Mouse (Mus musculus) stomach, postnatal 0 days (tissue): ENCODE measurements around the gene Mturn. TPM values are rescaled to one million over a fixed set of nuclear protein-coding genes. Genes with fewer than 3 reads are reported as not detected.

Source experiments
- ATAC-seq: fragments of 200-750 bp; cut with Nextera tagmentation; 2 replicates; pipeline ENCODE4 v1.8.0; 2017; ENCODE audit not compliant: low FRiP score, low TSS enrichment
- DNase-seq: peaks from one replicate; pipeline ENCODE4 v3.0.0-alpha.2; 2016; ENCODE audit warnings: low spot score
- H3K27ac ChIP-seq: fragments of 300-500 bp; sonication (generic); replicated peaks from 2 replicates; pipeline ENCODE4 v1.5.1; 2014; ENCODE audit warnings: mild to moderate bottlenecking, control low read depth
- H3K27me3 ChIP-seq: fragments of 300-500 bp; sonication (generic); 2 replicates; pipeline ENCODE4 v1.6.1; 2014; ENCODE audit warnings: low read length; ENCODE audit not compliant: control insufficient read depth, insufficient read depth
- H3K36me3 ChIP-seq: fragments of 300-500 bp; sonication (generic); 2 replicates; pipeline ENCODE4 v1.6.1; 2014; ENCODE audit warnings: low read length, mixed read lengths; ENCODE audit not compliant: control insufficient read depth, insufficient read depth
- H3K4me1 ChIP-seq: fragments of 300-500 bp; sonication (generic); replicated peaks from 2 replicates; pipeline ENCODE4 v1.6.1; 2014; ENCODE audit warnings: antibody characterized with exemption; ENCODE audit not compliant: control insufficient read depth, insufficient read depth
- H3K4me2 ChIP-seq: fragments of 300-500 bp; sonication (generic); replicated peaks from 2 replicates; pipeline ENCODE4 v1.6.1; 2014; ENCODE audit warnings: low read depth, mild to moderate bottlenecking, control low read depth, moderate library complexity
- H3K4me3 ChIP-seq: fragments of 300-500 bp; sonication (generic); 2 replicates; pipeline ENCODE4 v1.5.1; 2014; ENCODE audit warnings: low read depth, low read length, control low read depth
- H3K9ac ChIP-seq: fragments of 300-500 bp; sonication (generic); 2 replicates; pipeline ENCODE4 v1.6.1; 2014; ENCODE audit warnings: mild to moderate bottlenecking, low read length, control low read depth, mixed read lengths
- H3K9me3 ChIP-seq: fragments of 300-500 bp; sonication (generic); 2 replicates; pipeline ENCODE4 v1.6.1; 2016; ENCODE audit warnings: low read length; ENCODE audit not compliant: control insufficient read depth
- CTCF ChIP-seq: IDR thresholded peaks from 2 replicates; pipeline ENCODE4 v1.5.1; 2016; ENCODE audit warnings: antibody characterized with exemption, low read depth, mild to moderate bottlenecking, moderate library complexity
- EP300 ChIP-seq: optimal IDR thresholded peaks from 2 replicates; pipeline ENCODE3; 2016; ENCODE audit warnings: antibody characterized with exemption
- WGBS: fragments of 180-500 bp; shearing (Covaris S2); extraction: QIAGEN DNeasy Blood & Tissue Kit; methylation state at CpG from one replicate; pipeline ENCODE4 v1.1.7; 2014; 5-methylcytosine and 5-hydroxymethylcytosine counted together
- polyA plus RNA-seq: library from polyadenylated mRNA; unstranded; fragments of >200 nt; fragmentation: Nextera tagmentation; extraction: Ambion mirVana; gene quantifications from 2 replicates; pipeline ENCODE4 v1.2.1, GENCODE M21; 2015

Gene Mturn
- polyA plus RNA-seq, 1 experiment from 2014 or later, result 3.3 TPM

DNA sequence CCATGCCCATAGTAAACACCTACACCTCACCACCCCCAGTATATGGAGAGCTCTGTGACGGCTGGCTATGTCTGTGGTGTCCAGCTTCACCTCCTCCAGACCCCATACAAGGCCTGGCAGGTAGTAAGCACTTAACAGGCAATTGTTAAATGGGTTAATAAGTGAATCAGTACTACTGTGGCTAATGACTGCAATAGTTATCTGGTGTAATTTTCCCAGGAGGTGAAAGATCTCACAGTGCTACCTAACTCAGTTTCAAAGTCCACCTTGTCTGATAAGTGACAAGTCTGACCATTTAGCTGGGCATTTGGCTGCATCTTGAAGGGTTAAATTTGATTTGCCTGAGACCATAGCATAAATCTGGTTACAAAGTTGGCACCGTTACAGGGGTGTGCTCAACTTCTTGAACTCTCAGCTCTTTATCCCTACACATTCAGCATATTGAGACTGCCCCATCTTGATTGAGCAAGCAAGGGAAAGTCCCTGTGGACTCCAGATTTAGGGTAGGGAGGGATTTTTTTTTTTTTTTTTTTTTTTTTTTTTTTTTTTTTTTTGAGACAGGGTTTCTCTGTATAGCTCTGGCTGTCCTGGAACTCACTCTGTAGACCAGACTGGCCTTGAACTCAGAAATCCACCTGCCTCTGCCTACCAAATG lies 48.2 kb downstream of the Mturn start:
- WGBS, result 84% methylated on average over 2 of the region's 2 CpGs
- TF ChIP-seq EP300, result no peak
- Histone ChIP-seq H3K27ac (no peak overlapping the region), H3K9me3 (no peaks in the 10 kb centered on the region), H3K4me3 (no peak overlapping the region), H3K27me3 (no peaks in the 10 kb centered on the region), H3K4me1 (no peaks in the 10 kb centered on the region), H3K9ac (no peak overlapping the region), H3K36me3 (no peaks in the 10 kb centered on the region), H3K4me2 (no peak overlapping the region)
- DNase-seq (no peak), ATAC-seq (no peak)

DNA sequence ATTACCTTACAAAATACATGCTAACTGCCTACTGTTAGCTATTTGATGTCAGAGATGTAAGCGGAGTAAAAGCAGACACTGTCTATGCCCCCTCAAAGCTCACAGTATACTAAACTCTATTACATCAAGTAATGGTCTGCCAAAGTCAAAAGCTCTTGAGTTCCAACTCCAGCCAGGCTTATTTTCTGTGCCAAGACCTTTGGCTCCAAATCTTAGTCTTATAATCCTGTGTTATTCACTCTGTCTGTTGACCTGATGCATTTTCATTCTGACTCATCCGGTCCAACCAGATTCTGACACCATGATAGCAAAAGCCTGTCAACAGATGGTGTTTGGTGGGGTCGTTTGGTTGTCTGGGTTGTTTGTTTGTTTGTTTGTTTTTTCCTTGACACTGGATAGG lies 50.3 kb downstream of the Mturn start:
- TF ChIP-seq EP300 (no peak), CTCF (no peak)
- Histone ChIP-seq H3K4me1 (no peaks in the 10 kb centered on the region), H3K9me3 (no peaks in the 10 kb centered on the region), H3K27me3 (no peaks in the 10 kb centered on the region), H3K9ac (no peak overlapping the region), H3K27ac (no peak overlapping the region), H3K4me2 (no peak overlapping the region), H3K36me3 (no peaks in the 10 kb centered on the region), H3K4me3 (no peak overlapping the region)
- DNase-seq (no peak), ATAC-seq (no peak)
- WGBS, result 46% methylated on average over 3 of the region's 3 CpGs

- Histone ChIP-seq H3K9ac (no peak overlapping the region), H3K36me3 (no peaks in the 10 kb centered on the region), H3K4me3 (no peak overlapping the region), H3K4me2 (no peak overlapping the region), H3K27me3 (no peaks in the 10 kb centered on the region), H3K27ac (no peak overlapping the region), H3K9me3 (no peaks in the 10 kb centered on the region), H3K4me1 (no peaks in the 10 kb centered on the region)
- TF ChIP-seq EP300 (no peak), CTCF (no peak)
- 50% methylated on average over 7 of the region's 7 CpGs for WGBS
- DNase-seq, result no peak
- no peak for ATAC-seq
Observed at GRCm38 (mm10) chr6:54732721-54733120, 51.3 kb downstream of the Mturn start.

- H3K27ac ChIP-seq, result no peak overlapping the region
- no peaks in the 10 kb centered on the region for H3K4me1 ChIP-seq
- WGBS, result 64% methylated on average over 9 of the region's 9 CpGs
- TF ChIP-seq CTCF, result no peak
- no peaks in the 10 kb centered on the region for H3K9me3 ChIP-seq
- no peaks in the 10 kb centered on the region for H3K36me3 ChIP-seq
- H3K4me3 ChIP-seq, result no peak overlapping the region
- no peak for DNase-seq
- H3K9ac ChIP-seq, result no peak overlapping the region
- no peaks in the 10 kb centered on the region for H3K27me3 ChIP-seq
- no peak for ATAC-seq
- H3K4me2 ChIP-seq, result no peak overlapping the region
Observed at GRCm38 (mm10) chr6:54736126-54736525, 54.7 kb downstream of the Mturn start.

DNA sequence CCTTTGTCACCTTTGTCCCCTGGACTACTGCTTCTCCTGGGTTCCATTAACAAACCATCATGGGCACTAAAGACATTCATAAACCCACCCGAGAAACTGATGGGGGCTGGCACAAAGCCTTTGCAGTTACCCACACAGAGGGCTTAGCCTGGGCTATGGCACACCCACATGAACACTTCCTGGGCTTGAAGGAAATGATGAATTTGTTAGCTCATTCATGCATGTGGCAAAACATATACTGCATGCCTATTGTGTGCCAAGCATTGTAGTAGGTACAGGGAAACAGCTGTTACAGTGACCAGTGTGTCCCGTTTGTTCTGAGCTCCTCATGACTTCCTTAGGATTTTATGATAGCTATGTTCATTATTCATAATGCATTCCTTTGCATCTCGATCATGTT lies 55.8 kb downstream of the Mturn start:
- Histone ChIP-seq H3K4me2 (no peak overlapping the region), H3K4me1 (no peaks in the 10 kb centered on the region), H3K27ac (no peak overlapping the region), H3K27me3 (no peaks in the 10 kb centered on the region), H3K9ac (no peak overlapping the region), H3K9me3 (no peaks in the 10 kb centered on the region), H3K4me3 (no peak overlapping the region), H3K36me3 (no peaks in the 10 kb centered on the region)
- no peak for TF ChIP-seq CTCF
- no peak for TF ChIP-seq EP300
- WGBS, result 67% methylated on average over 3 of the region's 3 CpGs
- no peak for ATAC-seq
- DNase-seq, result no peak

DNA sequence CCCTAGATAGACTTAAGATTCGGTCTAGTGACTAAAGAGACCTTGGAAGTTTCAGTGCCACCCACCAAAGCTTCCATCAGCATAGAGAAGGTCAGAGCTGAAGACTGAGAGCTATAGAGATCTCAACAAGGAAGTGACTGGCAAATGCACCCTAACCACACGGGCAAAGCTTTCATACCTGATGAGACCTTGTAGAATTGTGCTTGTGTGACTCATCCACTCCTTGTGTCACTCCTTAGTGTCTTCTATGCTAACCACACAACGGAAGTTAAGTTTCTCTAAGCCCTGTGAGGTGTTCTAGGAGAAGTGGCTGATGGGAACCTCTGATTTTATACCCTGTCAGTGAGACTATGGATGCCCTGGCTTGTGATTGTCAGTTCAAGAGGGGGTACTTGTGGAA lies 56.3 kb downstream of the Mturn start:
- no peak overlapping the region for H3K9ac ChIP-seq
- DNase-seq, result no peak
- no peaks in the 10 kb centered on the region for H3K4me1 ChIP-seq
- no peaks in the 10 kb centered on the region for H3K27me3 ChIP-seq
- ATAC-seq, result no peak
- WGBS, result 65% methylated on average over 3 of the region's 3 CpGs
- no peaks in the 10 kb centered on the region for H3K36me3 ChIP-seq
- no peaks in the 10 kb centered on the region for H3K9me3 ChIP-seq
- no peak for TF ChIP-seq EP300
- no peak overlapping the region for H3K4me3 ChIP-seq
- no peak overlapping the region for H3K4me2 ChIP-seq
- H3K27ac ChIP-seq, result no peak overlapping the region
